Mouse (Mus musculus): ENCODE measurements around the gene Cyp2d34.

- no peak for TF ChIP-seq CTCF (IDR thresholded peaks at IDR 0.05; ENCODE audit: control insufficient read depth, insufficient read depth, insufficient read length)
- no peak for TF ChIP-seq MYOG (IDR thresholded peaks at IDR 0.05; ENCODE audit: control insufficient read depth, extremely low read depth, insufficient read length)
- no peak for TF ChIP-seq MYOD1 (IDR thresholded peaks at IDR 0.05; ENCODE audit: control insufficient read depth, insufficient read length, low read depth)
- no peak for TF ChIP-seq MAX (IDR thresholded peaks at IDR 0.05)
- no peak for TF ChIP-seq USF1 (IDR thresholded peaks at IDR 0.05; ENCODE audit: low read depth)
- TF ChIP-seq CEBPB (IDR thresholded peaks at IDR 0.05; ENCODE audit: low read depth), result no peak
These were observed 1.2 kb upstream of the Cyp2d34 start for GRCm38 (mm10) chr15:82621993-82622392.
